Mouse (Mus musculus): ENCODE data around the gene Asap3. TPM values are rescaled to one million over a fixed set of nuclear protein-coding genes. Genes with fewer than 3 reads are reported as not detected.

Gene Asap3
- total RNA-seq, 1 experiment, result 4.7 TPM

DNA sequence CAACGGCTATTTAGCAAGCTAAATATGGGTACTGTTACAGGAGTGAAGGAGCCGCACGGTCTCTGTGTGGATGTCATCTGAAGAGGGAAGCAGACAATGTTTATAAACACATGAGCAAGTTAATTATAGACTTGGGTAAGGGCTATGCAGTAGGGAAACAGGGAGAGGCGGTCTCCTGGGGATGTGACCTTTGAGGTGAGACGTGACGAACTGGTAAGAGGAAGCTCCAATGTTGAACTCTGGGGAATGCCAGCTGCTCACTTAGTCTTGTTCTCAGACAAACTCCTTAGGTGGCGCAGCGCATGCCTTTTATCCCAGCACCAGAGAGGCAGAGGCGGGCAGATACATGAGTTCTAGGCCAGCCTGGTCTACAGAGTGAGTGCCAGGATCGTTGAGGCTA, 55.7 kb downstream of the Asap3 start:
- TF ChIP-seq MAFK (IDR thresholded peaks at IDR 0.05; ENCODE audit: insufficient read depth, low read depth, low read length) (no peak), ZC3H11A (IDR thresholded peaks at IDR 0.05; ENCODE audit: borderline replicate concordance, low read depth, low read length) (no peak), HCFC1 (IDR thresholded peaks at IDR 0.05; ENCODE audit: borderline replicate concordance, insufficient read depth, low read length) (no peak), ZNF384 (IDR thresholded peaks at IDR 0.05; ENCODE audit: low read depth, low read length) (no peak), CHD2 (IDR thresholded peaks at IDR 0.05; ENCODE audit: low read depth, low read length) (no peak)
- in situ Hi-C loops (cut with MboI; ENCODE audit: low sequenced_read_pairs in 2 of 2, unreplicated experiment in 2 of 2), result no loop called here
- Histone ChIP-seq H3K9ac (ENCODE audit: insufficient read depth, low read depth, low read length, poor library complexity, severe bottlenecking) (no peak overlapping the region), H3K4me1 (ENCODE audit: control insufficient read depth in 2 of 2, insufficient read depth in 2 of 2, low read length in 2 of 2, poor library complexity in 1 of 2) (peaks cover 3 to 12% of the 10 kb centered on the region in 2 experiments), H3K9me3 (ENCODE audit: control insufficient read depth, insufficient read depth, low read depth, low read length) (no peaks in the 10 kb centered on the region), H3K27ac (ENCODE audit: insufficient read depth, low read depth, low read length, poor library complexity, severe bottlenecking) (no peak overlapping the region), H3K36me3 (ENCODE audit: control insufficient read depth, insufficient read depth, low read length, poor library complexity, severe bottlenecking) (peaks cover 40% of the 10 kb centered on the region), H3K4me3 (ENCODE audit: insufficient read depth in 1 of 2, low read depth in 1 of 2, low read length in 2 of 2, poor library complexity in 1 of 2, severe bottlenecking in 1 of 2) (no peak overlapping the region)
- no peak for DNase-seq (ENCODE audit: low read depth, low spot score)

DNA sequence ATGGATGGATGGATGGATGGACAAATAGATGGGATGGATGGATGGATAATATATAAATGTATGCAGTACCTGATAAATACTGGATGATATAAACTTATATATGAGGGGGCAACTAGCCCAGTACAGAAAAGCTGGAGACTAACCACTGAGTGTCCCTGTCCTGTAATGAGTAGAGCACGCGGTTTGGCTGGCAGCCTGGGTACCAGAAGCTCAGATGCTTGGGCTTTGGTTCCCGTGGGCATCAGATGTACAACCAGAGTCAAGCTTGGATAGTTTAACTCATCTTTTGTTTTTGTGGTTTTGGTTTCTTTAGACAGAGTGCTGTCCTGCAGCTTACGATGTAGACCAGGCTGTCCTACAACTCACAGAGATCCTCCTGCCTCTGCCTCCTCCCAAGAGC, 57.4 kb downstream of the Asap3 start:
- H3K27ac ChIP-seq (ENCODE audit: insufficient read depth, low read depth, low read length, poor library complexity, severe bottlenecking), result no peak overlapping the region
- H3K4me1 ChIP-seq (ENCODE audit: control insufficient read depth in 2 of 2, insufficient read depth in 2 of 2, low read length in 2 of 2, poor library complexity in 1 of 2), result peaks cover 3 to 11% of the 10 kb centered on the region in 2 experiments
- no peak for DNase-seq (ENCODE audit: low read depth, low spot score)
- peaks cover 37% of the 10 kb centered on the region for H3K36me3 ChIP-seq (ENCODE audit: control insufficient read depth, insufficient read depth, low read length, poor library complexity, severe bottlenecking)
- in situ Hi-C loops (cut with MboI; ENCODE audit: low sequenced_read_pairs in 2 of 2, unreplicated experiment in 2 of 2), result no loop called here
- no peaks in the 10 kb centered on the region for H3K9me3 ChIP-seq (ENCODE audit: control insufficient read depth, insufficient read depth, low read depth, low read length)
- no peak for TF ChIP-seq ZC3H11A (IDR thresholded peaks at IDR 0.05; ENCODE audit: borderline replicate concordance, low read depth, low read length)
- H3K4me3 ChIP-seq (ENCODE audit: insufficient read depth in 1 of 2, low read depth in 1 of 2, low read length in 2 of 2, poor library complexity in 1 of 2, severe bottlenecking in 1 of 2), result no peak overlapping the region
- no peak overlapping the region for H3K9ac ChIP-seq (ENCODE audit: insufficient read depth, low read depth, low read length, poor library complexity, severe bottlenecking)

DNA sequence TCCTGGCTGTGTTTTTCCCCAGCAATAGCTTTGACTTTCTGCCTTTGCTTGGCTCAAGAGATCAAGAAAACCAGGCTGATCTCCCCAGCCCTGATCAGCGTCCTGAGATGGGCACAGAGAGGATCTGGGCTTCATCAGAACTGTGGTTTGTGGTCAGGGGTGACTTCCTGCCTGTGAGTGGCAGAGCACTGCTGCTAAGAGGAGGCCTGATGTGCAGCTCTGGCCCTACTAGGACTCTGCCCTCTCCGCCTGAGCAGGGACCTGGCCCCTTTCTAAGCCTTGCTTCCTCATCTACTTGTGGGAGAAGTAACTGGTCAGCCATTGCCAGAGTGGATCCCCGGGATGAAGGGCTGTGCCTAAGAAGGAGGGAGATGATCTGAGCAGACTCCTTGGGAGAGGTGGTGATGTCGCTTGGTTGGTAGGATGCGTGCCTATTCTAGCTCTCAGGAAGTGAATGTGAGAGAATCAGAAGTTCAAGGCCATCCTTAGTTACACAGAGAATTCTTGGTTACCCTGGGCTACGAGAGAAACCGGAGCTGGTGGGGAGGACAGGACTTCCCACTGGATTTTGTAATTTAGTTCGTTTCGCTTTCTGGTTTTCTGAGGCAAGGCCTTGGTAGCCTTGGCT, 60.7 kb downstream of the Asap3 start:
- H3K4me1 ChIP-seq (ENCODE audit: control insufficient read depth in 2 of 2, insufficient read depth in 2 of 2, low read length in 2 of 2, poor library complexity in 1 of 2), result no peaks in the 10 kb centered on the region
- TF ChIP-seq ZC3H11A (IDR thresholded peaks at IDR 0.05; ENCODE audit: borderline replicate concordance, low read depth, low read length), result no peak
- TF ChIP-seq CHD2 (IDR thresholded peaks at IDR 0.05; ENCODE audit: low read depth, low read length), result no peak
- no peak for TF ChIP-seq HCFC1 (IDR thresholded peaks at IDR 0.05; ENCODE audit: borderline replicate concordance, insufficient read depth, low read length)
- TF ChIP-seq ZNF384 (IDR thresholded peaks at IDR 0.05; ENCODE audit: low read depth, low read length), result no peak
- no peak overlapping the region for H3K4me3 ChIP-seq (ENCODE audit: insufficient read depth in 1 of 2, low read depth in 1 of 2, low read length in 2 of 2, poor library complexity in 1 of 2, severe bottlenecking in 1 of 2)
- H3K9me3 ChIP-seq (ENCODE audit: control insufficient read depth, insufficient read depth, low read depth, low read length), result no peaks in the 10 kb centered on the region
- H3K36me3 ChIP-seq (ENCODE audit: control insufficient read depth, insufficient read depth, low read length, poor library complexity, severe bottlenecking), result peaks cover 38% of the 10 kb centered on the region
- DNase-seq (ENCODE audit: low read depth, low spot score), result no peak
- in situ Hi-C loops (cut with MboI; ENCODE audit: low sequenced_read_pairs in 2 of 2, unreplicated experiment in 2 of 2), result no loop called here
- no peak overlapping the region for H3K27ac ChIP-seq (ENCODE audit: insufficient read depth, low read depth, low read length, poor library complexity, severe bottlenecking)
- H3K9ac ChIP-seq (ENCODE audit: insufficient read depth, low read depth, low read length, poor library complexity, severe bottlenecking), result no peak overlapping the region

DNA sequence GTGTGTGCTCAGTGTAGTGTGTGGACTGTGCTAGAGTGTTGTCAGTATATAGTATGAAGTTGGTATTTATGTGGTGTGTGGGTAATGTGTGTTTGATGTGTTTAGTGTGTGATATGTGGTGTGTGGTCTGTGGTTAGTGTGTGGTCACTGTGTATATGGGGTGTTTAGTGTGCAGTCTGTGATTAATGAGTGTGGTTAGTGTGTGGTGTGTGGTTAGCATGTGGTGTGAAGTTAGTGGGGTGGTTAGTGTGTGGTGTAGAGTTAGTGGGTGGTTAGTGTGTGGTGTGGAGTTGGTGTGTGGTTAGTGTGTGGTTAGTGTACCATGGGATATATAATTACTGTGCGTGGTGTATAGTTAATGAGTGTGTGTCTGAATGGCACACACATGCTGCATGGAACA, 62.7 kb downstream of the Asap3 start:
- no peak overlapping the region for H3K27ac ChIP-seq (ENCODE audit: insufficient read depth, low read depth, low read length, poor library complexity, severe bottlenecking)
- H3K4me3 ChIP-seq (ENCODE audit: insufficient read depth in 1 of 2, low read depth in 1 of 2, low read length in 2 of 2, poor library complexity in 1 of 2, severe bottlenecking in 1 of 2), result no peak overlapping the region
- no peak overlapping the region for H3K9ac ChIP-seq (ENCODE audit: insufficient read depth, low read depth, low read length, poor library complexity, severe bottlenecking)
- no peaks in the 10 kb centered on the region for H3K9me3 ChIP-seq (ENCODE audit: control insufficient read depth, insufficient read depth, low read depth, low read length)
- in situ Hi-C loops (cut with MboI; ENCODE audit: low sequenced_read_pairs in 2 of 2, unreplicated experiment in 2 of 2), result no loop called here
- H3K4me1 ChIP-seq (ENCODE audit: control insufficient read depth in 2 of 2, insufficient read depth in 2 of 2, low read length in 2 of 2, poor library complexity in 1 of 2), result no peaks in the 10 kb centered on the region
- TF ChIP-seq ZNF384 (IDR thresholded peaks at IDR 0.05; ENCODE audit: low read depth, low read length), result no peak
- TF ChIP-seq MAFK (IDR thresholded peaks at IDR 0.05; ENCODE audit: insufficient read depth, low read depth, low read length), result no peak
- peaks cover 49% of the 10 kb centered on the region for H3K36me3 ChIP-seq (ENCODE audit: control insufficient read depth, insufficient read depth, low read length, poor library complexity, severe bottlenecking)
- DNase-seq (ENCODE audit: low read depth, low spot score), result no peak

DNA sequence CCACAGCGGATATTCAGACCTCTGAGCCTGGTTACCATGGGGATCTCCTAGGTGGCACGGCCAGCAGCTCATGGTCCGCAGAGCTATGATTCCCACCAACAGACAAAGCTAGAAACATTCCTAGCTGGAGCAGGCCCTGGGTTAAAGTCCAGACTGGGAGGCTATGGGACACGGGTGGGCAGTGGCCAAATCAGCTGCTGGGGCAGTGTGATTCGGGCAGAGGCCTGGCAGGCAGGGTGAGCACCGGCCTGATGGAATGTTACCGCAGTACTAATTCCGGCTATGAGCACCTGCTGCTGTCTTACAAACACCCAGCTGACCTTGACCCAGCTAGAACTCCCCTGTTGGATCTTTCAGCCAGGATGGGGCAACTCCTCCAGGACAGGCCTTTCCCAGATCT, 64.5 kb downstream of the Asap3 start:
- in situ Hi-C loops (cut with MboI; ENCODE audit: low sequenced_read_pairs in 2 of 2, unreplicated experiment in 2 of 2), result no loop called here
- no peak for TF ChIP-seq HCFC1 (IDR thresholded peaks at IDR 0.05; ENCODE audit: borderline replicate concordance, insufficient read depth, low read length)
- no peak for TF ChIP-seq MAFK (IDR thresholded peaks at IDR 0.05; ENCODE audit: insufficient read depth, low read depth, low read length)
- TF ChIP-seq CHD2 (IDR thresholded peaks at IDR 0.05; ENCODE audit: low read depth, low read length), result no peak
- TF ChIP-seq ZC3H11A (IDR thresholded peaks at IDR 0.05; ENCODE audit: borderline replicate concordance, low read depth, low read length), result no peak
- no peak for TF ChIP-seq ZNF384 (IDR thresholded peaks at IDR 0.05; ENCODE audit: low read depth, low read length)

More for the DNA sequence above, 64.5 kb downstream of the Asap3 start:
- no peaks in the 10 kb centered on the region for H3K9me3 ChIP-seq (ENCODE audit: control insufficient read depth, insufficient read depth, low read depth, low read length)
- no peaks in the 10 kb centered on the region for H3K4me1 ChIP-seq (ENCODE audit: control insufficient read depth in 2 of 2, insufficient read depth in 2 of 2, low read length in 2 of 2, poor library complexity in 1 of 2)
- DNase-seq (ENCODE audit: low read depth, low spot score), result no peak
- no peak overlapping the region for H3K27ac ChIP-seq (ENCODE audit: insufficient read depth, low read depth, low read length, poor library complexity, severe bottlenecking)
- no peak overlapping the region for H3K9ac ChIP-seq (ENCODE audit: insufficient read depth, low read depth, low read length, poor library complexity, severe bottlenecking)
- peaks cover 57% of the 10 kb centered on the region for H3K36me3 ChIP-seq (ENCODE audit: control insufficient read depth, insufficient read depth, low read length, poor library complexity, severe bottlenecking)
- no peak overlapping the region for H3K4me3 ChIP-seq (ENCODE audit: insufficient read depth in 1 of 2, low read depth in 1 of 2, low read length in 2 of 2, poor library complexity in 1 of 2, severe bottlenecking in 1 of 2)
